Mouse (Mus musculus) thymus, postnatal 0 days (tissue): ENCODE measurements around the gene Elovl3. TPM values are rescaled to one million over a fixed set of nuclear protein-coding genes. Genes with fewer than 3 reads are reported as not detected.
A peak's percentile ranks its signal among the peaks of the same experiment; 100 is the strongest.
"Not testable (repeated sequence)": the region's sequence is repeated elsewhere in the genome, so short reads cannot be mapped to it uniquely, and the experiment has no call there.

Experiments
- DNase-seq: peaks from one replicate; pipeline ENCODE4 v3.0.0-alpha.2; 2015; ENCODE audit warnings: low spot score
- polyA plus RNA-seq: library from polyadenylated mRNA; unstranded; fragments of >200 nt; fragmentation: Nextera tagmentation; extraction: Ambion mirVana; gene quantifications from 2 replicates; pipeline ENCODE4 v1.2.1, GENCODE M21; 2015

Elovl3 gene
- polyA plus RNA-seq, 1 experiment from 2014 or later, result 0.08 TPM

DNA sequence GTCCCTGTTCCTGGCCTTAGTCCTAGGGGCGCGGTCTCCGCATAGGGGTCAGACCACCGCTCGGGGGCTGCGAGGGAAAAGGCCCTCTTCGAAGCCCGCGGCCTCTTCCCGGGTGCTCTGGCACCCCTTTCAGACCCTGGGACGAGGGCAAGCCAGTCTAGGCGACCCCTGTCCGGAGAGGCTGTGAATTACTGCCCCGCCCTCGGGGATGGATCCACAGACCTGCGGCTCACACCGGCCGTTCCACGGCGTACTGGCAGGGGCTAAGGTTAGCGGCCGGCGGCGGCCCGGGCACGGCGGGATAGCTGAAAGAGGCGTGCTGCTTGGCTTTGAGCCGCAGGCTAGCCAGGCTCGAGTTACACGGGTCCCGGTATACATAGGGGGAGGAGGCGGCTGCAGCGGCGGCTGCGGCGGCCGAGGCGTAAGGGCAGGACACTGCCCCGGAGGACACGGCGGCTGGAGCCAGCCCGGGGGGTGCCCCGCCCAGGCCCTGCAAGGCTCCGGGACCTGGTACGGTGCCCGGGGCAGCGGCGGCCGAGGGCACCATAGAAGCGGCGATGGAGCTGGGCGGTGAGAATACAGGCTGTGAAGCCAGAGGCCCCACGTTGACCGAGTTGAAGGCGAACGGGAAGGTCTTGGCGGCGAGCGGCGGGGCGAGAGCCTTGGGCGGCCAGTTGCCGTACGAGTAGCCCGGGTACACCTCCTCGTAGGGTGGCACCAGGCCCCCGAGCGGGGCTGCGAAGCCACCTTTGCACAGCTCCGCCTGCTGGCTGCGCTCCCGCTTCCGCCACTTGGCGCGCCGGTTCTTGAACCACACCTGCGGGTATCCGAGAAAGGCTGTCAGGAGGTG is 4.3 kb downstream of the Elovl3 start:
- peak; percentile 86 for DNase-seq

DNA sequence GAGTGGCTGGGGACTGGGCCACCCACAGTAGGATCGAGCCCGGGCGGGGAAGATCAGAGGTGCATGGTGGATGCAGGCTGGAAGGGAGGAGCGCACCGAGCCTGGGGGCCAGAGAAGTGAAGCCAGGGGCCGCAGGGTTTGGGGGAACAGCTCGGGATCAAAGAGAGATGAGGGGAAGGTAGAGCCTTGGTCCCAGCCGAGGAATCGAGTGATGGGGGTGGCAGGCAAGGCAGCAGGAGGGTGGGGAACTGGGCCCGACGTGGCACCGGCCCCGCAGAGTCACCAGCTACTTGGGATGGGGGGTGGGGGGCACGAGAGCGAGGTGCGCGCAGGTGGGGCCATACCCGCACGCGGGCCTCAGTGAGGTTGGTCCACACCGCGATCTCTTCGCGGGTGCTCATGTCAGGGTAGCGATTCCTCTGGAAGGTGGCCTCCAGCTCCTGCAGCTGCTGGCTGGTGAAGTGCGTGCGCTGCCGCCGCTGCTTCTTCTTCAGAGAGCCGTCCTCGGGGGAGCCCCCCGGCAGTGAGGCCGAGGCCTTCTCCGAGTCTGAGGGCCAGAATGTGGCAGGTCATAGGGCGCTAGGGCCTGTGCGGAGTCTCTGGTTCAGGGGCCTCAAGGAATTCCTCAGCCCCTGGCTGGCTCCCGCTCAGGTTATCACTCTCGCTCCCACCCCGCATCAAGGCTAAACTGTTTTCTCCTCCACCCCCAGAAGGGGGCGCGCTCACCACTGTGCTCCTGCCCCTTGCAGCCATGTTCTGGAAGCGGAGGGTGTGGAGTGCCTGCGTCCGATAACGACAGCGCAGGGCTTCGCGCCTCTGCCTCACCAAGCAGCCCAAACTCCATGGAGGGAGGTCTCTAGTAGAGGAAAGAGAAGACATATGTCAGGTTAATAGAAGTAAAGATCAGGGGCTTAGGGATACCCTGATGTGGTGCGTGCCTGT is 5.2 kb downstream of the Elovl3 start:
- DNase-seq, result peak; percentile 81

DNA sequence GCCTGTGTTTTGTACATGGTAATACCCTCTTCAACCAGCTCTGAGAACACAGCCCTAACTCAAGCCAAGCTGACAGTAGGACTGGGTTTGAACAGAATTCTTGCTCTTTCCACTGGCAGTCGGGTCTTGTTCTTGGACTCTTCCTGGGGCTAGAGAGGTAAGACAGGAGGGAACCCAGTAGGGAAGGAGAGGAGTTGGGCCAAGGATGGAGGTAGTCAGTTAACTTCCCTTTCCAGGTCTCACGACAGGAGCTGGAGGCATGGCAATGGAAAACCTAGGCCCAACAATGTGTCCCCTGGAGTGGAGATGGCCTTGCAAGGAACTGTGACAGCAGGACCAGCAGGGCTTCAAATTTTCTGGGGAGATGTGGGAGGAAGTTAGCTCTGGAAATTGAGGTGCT is 8.6 kb downstream of the Elovl3 start:
- no peak for DNase-seq

DNA sequence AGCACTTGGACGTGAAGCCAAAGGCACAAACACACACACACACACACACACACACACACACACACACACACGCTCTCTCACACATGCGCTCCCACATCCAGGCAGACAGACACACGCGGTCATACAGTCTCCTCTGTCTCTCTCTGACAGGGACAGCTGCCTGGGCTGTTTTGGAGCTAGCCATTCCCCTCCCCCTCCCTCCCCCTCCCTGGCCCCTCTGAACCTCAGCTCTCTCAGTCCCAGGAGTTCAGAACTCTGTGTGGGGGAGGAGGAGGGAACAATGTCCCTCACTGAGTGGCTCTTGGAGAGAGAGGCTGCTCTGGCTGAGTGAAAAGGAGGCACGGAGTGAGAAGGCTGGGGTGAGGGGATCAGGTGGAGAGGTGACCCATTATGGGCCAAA is 9.4 kb downstream of the Elovl3 start:
- DNase-seq, result no peak

DNA sequence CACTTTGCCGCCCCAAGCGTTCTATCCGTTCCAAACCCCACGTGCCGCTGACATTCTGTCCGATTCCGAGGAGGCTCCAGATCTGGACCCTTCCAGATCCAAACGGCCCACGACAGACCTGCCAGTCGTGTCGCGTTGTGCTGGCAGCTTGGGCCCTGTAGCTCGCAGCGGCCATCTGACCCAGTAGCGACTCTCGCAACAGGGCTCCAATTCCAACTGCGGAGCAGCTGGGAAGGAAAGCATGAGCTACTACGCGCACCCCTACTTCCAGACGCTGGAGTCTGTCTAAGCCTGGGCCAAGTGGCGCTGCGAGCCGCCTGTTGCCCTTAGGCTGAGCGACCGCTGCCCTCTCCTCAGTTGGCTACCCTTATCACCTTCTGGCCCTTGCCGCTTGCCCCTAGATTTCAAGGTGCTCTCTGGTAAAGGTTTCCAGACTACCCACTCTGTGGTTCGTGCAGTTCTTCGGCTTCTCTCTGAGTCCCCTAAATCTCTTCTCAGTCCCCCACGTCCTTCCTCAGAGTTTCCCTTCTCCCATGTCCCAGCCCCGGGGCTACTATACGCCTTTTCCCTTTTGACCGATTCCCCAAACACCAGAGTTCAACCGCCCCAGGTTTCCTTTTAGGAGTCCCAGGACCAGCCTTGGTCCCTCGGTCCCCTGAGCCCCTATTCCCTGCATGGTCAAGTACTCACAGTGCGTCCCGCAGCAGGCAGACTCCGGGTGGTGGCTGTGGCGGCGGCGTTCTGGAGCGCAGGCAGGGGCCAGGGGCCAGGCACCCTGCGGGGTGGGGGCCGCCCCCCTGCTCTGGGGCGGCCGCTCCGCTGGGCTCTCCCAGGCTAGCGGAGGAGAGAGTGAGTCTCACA is 16.0 kb downstream of the Elovl3 start, which contains the start of gene Pitx3:
Gene Pitx3, minus strand, starts transcription at position 816 of the 861 bp plus-strand sequence.
- no peak for DNase-seq

DNA sequence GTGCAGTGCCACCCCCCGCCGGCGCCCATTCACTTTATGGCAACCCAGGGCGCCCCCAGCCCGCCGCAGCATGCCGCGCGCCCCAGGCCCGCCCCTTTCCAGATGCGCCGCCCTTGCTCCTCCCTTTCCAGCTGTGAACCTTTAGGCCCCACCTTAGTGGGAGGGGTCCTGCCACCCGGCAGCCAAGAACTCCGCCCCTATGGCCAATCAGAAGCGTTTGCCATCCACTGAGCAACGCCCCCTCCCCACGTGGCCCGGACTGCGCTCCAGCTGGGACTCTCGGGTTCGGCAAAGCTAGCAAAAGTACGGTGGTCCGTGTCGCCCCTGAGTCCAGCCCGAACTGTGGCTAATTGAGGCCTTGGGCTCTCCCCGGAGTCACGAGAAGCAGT is 16.7 kb downstream of the Elovl3 start:
- DNase-seq, result peak; percentile 82

DNA sequence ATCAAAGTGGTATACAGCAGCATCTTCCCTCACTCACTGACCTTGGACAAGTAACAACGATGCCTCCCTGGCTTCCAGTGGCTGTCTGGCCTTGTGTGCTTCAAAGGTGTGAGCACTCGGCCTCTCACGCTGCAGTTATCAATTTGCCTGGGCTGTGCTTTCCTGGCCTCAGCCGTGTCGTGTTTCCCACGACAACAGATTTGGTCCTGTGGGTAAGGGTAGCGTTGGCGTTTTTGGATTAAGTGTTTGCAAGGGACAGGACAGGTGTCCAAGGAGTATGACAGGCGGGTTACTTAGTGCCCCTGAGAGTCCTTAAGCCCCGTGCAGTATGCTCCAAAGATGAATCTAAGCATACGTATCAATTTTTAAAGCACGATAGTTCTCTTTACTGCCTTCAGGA is 17.4 kb downstream of the Elovl3 start:
- no peak for DNase-seq

DNA sequence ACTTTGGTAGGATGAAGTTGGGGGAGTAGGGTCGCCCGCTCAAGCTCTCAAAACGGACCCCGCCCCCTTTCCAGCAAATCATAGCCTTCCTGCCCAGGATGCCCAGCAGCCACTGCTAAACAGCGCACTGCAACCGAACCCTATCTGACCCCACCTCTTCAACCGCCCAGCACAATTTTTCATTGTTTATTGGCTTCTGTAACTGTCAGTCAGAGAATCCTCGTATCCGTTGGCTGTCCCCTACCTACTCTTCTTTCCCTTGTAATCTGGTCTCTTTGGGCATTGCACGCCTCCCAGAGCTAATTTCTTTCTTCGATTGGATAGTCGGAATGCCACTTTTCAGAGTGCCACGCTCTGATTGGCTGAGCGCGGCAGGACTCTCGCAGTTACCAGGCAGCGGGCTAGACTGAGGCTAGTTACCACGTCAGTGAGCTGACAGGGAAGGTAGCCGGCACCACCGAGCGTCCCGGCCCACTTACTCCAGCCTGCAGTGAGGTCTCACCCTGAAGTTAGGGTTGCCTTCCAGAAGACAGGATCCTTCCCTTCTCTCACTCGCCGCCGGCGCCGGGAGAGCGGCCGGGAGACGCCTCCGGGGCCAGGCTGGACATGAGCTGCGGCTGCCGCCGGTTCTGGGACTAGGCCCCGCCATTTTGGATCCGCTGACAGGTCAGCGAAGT is 20.6 kb downstream of the Elovl3 start, which contains the start of gene Gbf1:
Gene Gbf1, plus strand, starts transcription at position 383 of the 677 bp plus-strand sequence.
- peak; percentile 98 for DNase-seq

DNA sequence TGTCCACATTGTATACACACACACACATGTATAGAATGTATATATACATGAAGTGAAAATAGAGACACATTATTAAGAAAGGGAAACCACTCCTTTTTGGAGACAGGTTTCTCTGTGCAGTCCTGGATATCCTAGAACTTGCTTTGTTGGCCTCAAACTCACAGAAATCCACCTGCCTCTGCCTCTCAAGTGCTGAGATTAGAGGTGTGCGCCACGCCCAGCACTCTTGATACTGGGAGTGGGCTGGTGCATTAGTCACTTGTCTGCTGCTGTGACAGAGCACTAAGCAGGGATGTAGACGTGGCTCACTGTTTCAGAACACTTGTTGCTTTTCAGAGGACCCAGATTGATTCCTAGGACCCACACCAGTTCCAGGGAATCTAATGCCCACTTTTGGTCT is 34.3 kb downstream of the Elovl3 start:
- no peak for DNase-seq

DNA sequence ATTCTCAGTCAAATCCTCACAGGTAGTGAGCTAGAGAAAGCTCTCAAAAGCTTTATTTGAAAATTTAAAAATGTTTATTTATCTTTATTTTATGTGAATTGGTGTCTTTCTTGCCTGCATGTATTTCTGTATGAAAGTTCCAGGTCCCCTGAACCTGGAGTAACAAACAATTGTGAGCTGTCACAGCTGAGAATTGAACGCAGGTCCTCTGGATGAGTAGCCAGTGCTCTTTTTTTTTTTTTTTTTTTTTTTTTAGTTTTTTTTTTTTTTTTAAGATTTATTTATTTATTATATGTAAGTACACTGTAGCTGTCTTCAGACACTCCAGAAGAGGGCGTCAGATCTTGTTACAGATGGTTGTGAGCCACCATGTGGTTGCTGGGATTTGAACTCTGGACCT is 35.5 kb downstream of the Elovl3 start:
- DNase-seq, result not testable (repeated sequence)

DNA sequence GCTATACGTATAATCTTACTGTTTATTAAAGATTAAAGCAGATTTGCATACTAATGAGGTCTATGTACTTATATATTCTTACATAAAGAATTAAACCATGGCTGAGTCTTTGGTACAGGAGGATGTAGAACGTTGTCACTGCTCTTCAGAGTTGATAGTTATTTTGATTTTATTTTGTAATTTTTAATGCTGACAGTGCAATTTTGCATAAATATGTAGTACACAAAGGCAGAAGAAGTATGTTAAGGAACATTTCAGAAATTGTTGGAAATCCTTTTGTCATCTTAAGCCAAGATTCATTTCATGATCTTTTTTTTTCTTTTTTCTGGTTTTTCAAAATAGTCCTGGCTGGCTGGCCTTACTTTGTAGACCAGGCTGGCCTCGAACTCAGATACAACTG is 37.7 kb downstream of the Elovl3 start:
- no peak for DNase-seq

DNA sequence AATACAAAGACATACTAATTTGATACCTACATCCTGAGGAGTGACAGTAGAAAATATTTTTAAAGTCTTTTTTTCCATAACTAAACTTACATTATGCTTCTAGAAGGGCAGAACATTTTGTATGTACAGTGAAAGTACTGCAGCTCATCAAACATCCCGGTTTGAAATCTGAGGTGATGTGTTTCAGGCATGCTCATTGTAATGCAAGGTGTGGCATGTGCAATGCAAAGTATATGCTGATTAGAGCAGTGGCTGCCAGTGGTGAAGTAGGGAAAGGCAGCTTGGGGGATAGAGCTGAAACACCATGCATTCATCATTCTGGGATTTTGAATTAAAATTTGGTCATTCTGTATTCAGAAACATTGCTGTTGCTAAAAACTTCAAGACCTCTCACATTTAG is 38.2 kb downstream of the Elovl3 start:
- DNase-seq, result no peak

DNA sequence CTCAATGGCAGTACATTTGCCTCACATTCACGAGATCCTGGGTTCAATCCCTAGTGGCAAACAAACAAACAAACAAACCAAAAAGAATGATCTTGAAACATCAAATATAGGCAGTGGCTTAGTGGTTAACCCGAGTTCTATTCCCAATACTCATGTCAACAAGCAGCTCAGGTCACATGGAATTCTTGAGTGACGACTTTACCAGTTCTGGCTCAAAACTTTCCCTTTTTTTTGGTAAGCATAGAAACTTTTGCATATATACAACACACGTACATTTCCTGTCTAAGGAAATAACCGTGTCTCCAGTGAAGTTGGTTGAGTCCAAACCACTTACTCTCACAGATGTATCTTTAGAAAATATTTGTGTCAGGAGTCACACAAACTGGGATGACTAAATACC is 40.8 kb downstream of the Elovl3 start:
- DNase-seq, result no peak

DNA sequence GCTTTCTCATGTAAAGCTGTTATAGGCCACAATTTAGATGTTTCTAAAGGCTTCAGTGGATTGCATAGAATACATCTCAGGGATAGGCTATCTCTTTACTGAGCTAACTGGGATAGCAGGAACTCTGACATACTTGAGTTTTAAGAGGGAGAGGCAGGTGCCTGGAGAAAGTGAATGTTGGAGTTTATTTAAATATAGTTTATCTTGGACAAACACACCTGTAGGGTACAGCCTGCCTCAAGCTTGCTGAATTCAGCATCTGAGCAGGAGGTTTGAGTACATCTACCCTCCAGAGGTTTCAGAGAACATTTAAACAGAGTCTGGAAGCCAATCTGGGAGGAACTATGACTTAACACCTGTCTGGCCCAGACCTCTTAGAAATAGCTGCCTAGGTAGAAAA is 43.5 kb downstream of the Elovl3 start:
- DNase-seq, result no peak

DNA sequence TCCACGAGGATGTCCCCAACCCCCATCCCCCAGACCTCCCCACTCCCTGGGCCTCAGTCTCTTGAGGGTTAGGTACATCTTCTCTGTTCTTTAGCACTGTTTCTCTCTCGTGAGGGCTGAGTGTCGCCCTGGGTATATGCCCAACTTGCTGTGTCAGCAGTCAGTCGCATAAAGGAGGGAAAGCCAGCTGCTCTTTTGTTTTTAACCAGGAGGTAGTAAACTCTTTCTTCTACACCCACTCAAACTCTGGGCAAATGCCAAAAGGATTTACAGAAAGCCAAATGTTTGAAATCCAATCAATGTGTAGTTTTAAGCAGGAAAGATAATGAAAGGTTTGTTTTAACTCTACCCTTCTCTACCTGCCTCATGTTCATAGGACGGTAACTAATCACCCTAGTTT is 45.3 kb downstream of the Elovl3 start:
- no peak for DNase-seq

DNA sequence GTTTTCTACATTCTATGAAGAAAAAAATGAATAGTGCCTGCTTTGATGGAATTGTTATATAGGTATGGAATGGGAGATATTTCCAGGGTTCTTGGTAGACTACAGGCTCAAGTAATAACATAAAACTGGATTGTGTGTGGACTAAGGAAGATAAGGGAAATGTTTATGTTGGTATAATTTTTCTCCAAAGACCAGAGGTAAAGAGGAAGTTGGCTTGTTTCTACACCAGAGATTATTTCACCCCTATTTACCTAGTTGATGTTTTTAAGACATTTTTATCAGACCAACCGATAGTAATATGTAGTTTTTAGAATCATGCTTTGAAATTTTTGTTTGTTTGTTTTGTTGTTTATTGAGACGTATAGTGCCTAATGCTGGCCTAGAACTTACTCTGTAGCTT is 48.6 kb downstream of the Elovl3 start:
- no peak for DNase-seq

DNA sequence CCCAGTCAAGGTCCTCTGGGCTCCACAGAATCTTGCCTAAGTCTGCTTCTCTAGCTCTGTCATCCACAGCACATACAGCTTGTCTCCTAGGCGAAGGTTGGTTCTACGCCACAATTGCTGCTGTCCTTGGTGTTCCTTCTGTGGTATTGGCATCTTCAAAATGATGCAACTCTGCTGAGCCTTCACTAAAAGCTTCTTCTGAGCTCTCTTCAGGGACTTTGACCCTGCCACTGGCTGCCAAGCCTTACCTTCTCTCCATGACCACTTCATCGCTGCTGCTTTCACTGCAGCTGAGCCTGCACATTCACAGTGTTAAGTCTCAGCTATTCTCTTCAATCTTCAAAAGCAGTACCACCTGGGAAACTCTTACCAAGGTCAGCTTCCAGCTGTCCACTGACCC is 50.5 kb downstream of the Elovl3 start:
- no peak for DNase-seq
